Mouse (Mus musculus) midbrain, embryonic 16.5 days (tissue): ENCODE measurements at regions not wholly inside any gene's neighbourhood (a gene's known extent, or its start where the extent isn't known, plus 50 kb on each side); places are given as distances from the start of the nearest gene placed in this dataset.
A peak's percentile ranks its signal among the peaks of the same experiment; 100 is the strongest.

ENCODE experiments used
- ATAC-seq: fragments of 200-750 bp; cut with Nextera tagmentation; 2 replicates; pipeline ENCODE4 v1.8.0; 2017; ENCODE audit warnings: moderate TSS enrichment
- H3K27ac ChIP-seq: fragments of 300-500 bp; sonication (generic); 2 replicates; pipeline ENCODE4 v1.5.1; 2014; ENCODE audit warnings: mild to moderate bottlenecking, low read length, mixed read lengths
- H3K27me3 ChIP-seq: fragments of 300-500 bp; sonication (generic); 2 replicates; pipeline ENCODE4 v1.6.1; 2014; ENCODE audit warnings: low read depth, low read length, mixed read lengths; ENCODE audit not compliant: control insufficient read depth, insufficient read depth
- H3K36me3 ChIP-seq: fragments of 300-500 bp; sonication (generic); 2 replicates; pipeline ENCODE4 v1.6.1; 2014; ENCODE audit warnings: mild to moderate bottlenecking, low read length, moderate library complexity, mixed read lengths; ENCODE audit not compliant: control insufficient read depth, insufficient read depth
- H3K4me1 ChIP-seq: fragments of 300-500 bp; sonication (generic); 2 replicates; pipeline ENCODE4 v1.6.1; 2014; ENCODE audit warnings: mild to moderate bottlenecking, low read length, mixed read lengths; ENCODE audit not compliant: control insufficient read depth, insufficient read depth
- H3K4me2 ChIP-seq: fragments of 300-500 bp; sonication (generic); 2 replicates; pipeline ENCODE4 v1.6.1; 2014; ENCODE audit warnings: mild to moderate bottlenecking, low read length, mixed read lengths
- H3K4me3 ChIP-seq: fragments of 300-500 bp; sonication (generic); 2 replicates; pipeline ENCODE4 v1.5.1; 2014; ENCODE audit warnings: low read depth, mild to moderate bottlenecking, low read length, moderate library complexity, mixed read lengths
- H3K9ac ChIP-seq: fragments of 300-500 bp; sonication (generic); 2 replicates; pipeline ENCODE4 v1.6.1; 2014; ENCODE audit warnings: low read depth, low read length, mixed read lengths
- H3K9me3 ChIP-seq: fragments of 300-500 bp; sonication (generic); replicated peaks from 2 replicates; pipeline ENCODE4 v1.6.1; 2014; ENCODE audit warnings: mild to moderate bottlenecking, low read length, mixed read lengths; ENCODE audit not compliant: control insufficient read depth, poor library complexity, severe bottlenecking
- WGBS: fragments of 180-500 bp; shearing (Covaris S2); extraction: QIAGEN DNeasy Blood & Tissue Kit; methylation state at CpG from one replicate; pipeline ENCODE4 v1.1.7; 2014; 5-methylcytosine and 5-hydroxymethylcytosine counted together

DNA sequence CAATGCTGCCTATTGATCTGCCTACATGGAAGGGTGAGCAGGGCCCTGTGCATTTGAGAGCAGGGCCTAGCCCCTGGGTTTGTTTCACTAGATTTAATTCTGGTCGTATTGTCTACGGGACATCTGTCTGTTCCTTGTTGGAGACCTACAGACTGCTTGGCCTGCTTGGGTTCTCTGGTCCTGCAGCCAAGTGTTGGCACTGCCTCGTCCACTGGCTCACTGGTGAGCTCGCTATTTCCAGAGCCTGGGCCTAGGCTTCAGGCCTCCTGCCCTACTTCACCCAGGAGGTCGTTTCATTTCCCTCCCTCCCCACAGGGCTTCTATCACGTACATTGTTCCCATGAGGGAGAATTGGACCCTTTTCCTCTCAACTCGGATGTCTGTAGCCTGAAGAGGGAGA lies 62.2 kb upstream of the Blcap start:
- Histone ChIP-seq H3K27ac (no peak overlapping the region), H3K9me3 (no peaks in the 10 kb centered on the region), H3K27me3 (no peaks in the 10 kb centered on the region), H3K4me3 (no peak overlapping the region), H3K9ac (no peak overlapping the region), H3K4me1 (peaks cover 4% of the 10 kb centered on the region; the same call in 1 of the 2 replicates), H3K4me2 (no peak overlapping the region), H3K36me3 (no peaks in the 10 kb centered on the region)
- WGBS: 54% methylated on average over 7 of the region's 7 CpGs
- ATAC-seq: no peak

DNA sequence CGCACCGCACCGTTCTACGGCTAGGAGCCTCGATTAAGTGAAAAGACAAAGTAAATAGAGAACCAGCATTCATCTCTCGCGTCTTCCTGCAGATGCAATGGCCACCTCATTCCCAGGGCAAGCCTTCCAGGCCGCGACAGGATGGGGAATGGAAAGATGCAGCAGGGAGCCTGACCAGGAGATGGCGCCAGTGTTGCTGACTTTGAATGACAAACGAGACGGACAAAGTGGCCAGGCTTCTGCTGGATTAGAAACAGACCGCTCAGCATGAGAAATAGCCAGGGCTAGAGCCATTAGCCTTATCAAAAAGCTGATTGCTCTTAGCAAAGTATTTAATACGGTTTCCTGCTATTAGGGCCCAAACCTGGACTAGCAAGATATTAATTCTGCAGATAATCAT lies 64.6 kb upstream of the Blcap start:
- ATAC-seq: peak; percentile 64
- Histone ChIP-seq H3K4me1 (peaks cover 4% of the 10 kb centered on the region; the same call in 1 of the 2 replicates), H3K36me3 (no peaks in the 10 kb centered on the region), H3K27ac (peak overlapping the region; percentile 55; the same call in 1 of the 2 replicates), H3K4me3 (no peak overlapping the region), H3K4me2 (no peak overlapping the region), H3K9me3 (no peaks in the 10 kb centered on the region), H3K9ac (peak overlapping the region; percentile 7; the same call in 1 of the 2 replicates), H3K27me3 (no peaks in the 10 kb centered on the region)
- 5% methylated on average over 14 of the region's 14 CpGs for WGBS

DNA sequence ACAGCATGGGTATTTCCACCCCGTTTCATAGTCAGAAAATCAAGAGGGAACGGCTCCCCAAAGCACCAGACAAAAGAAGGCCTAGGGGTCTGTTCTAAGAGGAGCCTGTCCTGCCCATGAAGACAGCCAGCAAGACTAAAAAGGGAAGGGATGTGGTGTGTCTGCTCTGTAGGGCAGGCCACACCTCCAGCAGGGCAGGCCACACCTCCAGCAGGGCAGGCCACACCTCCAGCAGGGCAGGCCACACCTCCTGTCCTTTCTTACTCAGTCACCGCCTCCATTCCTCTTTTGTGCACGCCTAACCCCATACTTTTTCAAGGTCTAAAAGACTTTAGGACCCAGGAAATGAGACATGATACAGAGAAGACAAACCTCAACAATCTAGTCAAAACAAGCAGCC lies 69.8 kb upstream of the Blcap start:
- H3K4me3 ChIP-seq: no peak overlapping the region
- H3K9me3 ChIP-seq: no peaks in the 10 kb centered on the region
- H3K27me3 ChIP-seq: no peaks in the 10 kb centered on the region
- 33% methylated on average over 4 of the region's 4 CpGs for WGBS
- H3K36me3 ChIP-seq: no peaks in the 10 kb centered on the region
- no peak overlapping the region for H3K9ac ChIP-seq
- no peak overlapping the region for H3K4me2 ChIP-seq
- no peak overlapping the region for H3K27ac ChIP-seq
- ATAC-seq: no peak
- peaks cover 4% of the 10 kb centered on the region; the same call in 1 of the 2 replicates for H3K4me1 ChIP-seq

DNA sequence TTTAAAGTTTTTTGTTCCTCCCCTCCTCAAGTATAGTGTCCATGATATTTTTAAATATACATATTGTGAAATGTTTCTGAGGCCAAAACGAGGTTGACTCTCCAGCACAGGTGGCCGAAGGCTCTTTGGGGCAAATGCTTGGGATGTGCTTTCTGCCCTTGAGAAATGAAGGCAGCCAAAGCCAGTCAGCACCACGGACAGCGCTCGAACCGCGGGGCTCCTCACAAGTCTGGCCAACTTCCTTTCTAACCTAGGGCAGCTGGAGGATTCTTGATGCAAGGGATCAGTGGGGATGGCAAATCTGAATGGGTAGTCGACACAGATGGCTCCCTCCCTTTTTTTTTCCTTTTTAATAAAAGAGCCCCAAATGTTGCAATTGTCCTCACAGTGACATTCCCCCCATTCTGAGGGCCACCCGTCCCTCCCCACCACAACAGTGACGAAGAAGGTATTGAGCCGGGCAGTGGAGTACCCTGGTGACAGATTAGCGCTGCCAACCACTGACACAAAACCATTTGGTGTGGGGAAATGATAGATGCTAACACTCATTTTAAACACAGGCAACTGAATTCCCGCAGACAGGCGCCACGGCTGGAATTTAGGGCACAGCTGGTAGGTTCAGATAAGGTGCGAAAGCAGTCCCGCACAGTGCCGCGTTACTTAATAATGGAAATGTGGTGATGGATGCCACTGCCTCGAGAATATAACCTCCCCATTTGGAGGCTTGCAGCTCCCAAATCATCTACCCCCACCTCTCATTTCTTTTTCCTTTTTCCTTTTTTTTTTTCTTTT lies 73.4 kb upstream of the Ctnnbl1 start:
- no peak overlapping the region for H3K4me3 ChIP-seq
- H3K27ac ChIP-seq: 0 out of 2 replicates have a peak overlapping the region, but pooled peaks have one; percentile 28
- 0 out of 2 replicates have a peak, but pooled peaks have one; percentile 29 for ATAC-seq
- no peaks in the 10 kb centered on the region; the same call in 1 of the 2 replicates for H3K27me3 ChIP-seq
- peaks cover 14% of the 10 kb centered on the region; the same call in 1 of the 2 replicates for H3K4me1 ChIP-seq
- 21% methylated on average over 20 of the region's 20 CpGs for WGBS
- no peak overlapping the region for H3K4me2 ChIP-seq
- no peak overlapping the region for H3K9ac ChIP-seq
- no peaks in the 10 kb centered on the region for H3K36me3 ChIP-seq
- H3K9me3 ChIP-seq: no peaks in the 10 kb centered on the region

DNA sequence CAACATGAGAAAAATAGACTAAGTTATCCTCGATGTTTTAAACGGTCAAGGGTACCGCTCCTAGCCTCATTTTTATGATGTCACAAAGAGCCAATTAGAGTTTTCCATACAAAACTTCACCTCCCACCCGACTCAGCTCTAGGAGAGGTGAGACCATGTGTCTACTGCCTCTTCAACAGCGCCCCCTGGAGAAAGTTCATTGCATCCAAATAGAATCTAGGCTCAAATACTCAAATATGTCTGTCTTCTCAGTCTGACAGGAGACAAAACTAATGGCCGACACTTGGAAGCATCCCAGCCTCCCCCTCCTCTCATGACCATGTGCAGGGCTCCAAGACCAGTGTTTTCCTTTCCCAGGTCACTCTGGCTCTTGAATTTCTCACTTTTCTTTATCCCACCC lies 72.7 kb upstream of the Ctnnbl1 start:
- no peak overlapping the region for H3K4me3 ChIP-seq
- H3K9ac ChIP-seq: no peak overlapping the region
- peaks cover 14% of the 10 kb centered on the region; the same call in 1 of the 2 replicates for H3K4me1 ChIP-seq
- no peak overlapping the region for H3K4me2 ChIP-seq
- H3K9me3 ChIP-seq: no peaks in the 10 kb centered on the region
- WGBS: 60% methylated on average over 6 of the region's 6 CpGs
- no peaks in the 10 kb centered on the region; the same call in 1 of the 2 replicates for H3K27me3 ChIP-seq
- no peak overlapping the region for H3K27ac ChIP-seq
- H3K36me3 ChIP-seq: no peaks in the 10 kb centered on the region
- ATAC-seq: no peak

DNA sequence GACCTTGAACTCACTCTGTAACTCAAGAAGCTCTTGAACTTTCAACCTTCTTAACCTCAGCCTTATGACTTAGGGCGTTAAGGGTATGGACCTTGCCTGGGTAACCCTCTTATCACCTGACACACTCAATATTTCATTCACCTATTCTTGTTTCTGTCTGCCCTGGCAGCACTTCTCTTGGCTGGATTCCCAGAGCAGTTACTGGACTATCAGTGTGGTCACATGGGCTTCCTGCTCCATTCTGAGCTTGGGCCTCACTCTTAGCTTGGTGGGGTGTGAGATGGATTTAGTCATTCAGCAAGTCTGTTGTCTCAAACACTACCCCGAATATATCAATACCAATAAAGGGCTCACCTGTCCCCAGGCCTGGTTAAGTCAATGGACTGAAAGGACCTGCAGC lies 67.0 kb upstream of the Ctnnbl1 start:
- no peaks in the 10 kb centered on the region for H3K36me3 ChIP-seq
- no peak overlapping the region for H3K4me3 ChIP-seq
- H3K27me3 ChIP-seq: no peaks in the 10 kb centered on the region; the same call in 1 of the 2 replicates
- H3K9ac ChIP-seq: no peak overlapping the region
- no peak for ATAC-seq
- WGBS: 91% methylated on average over 2 of the region's 2 CpGs
- no peak overlapping the region for H3K4me2 ChIP-seq
- H3K4me1 ChIP-seq: no peaks in the 10 kb centered on the region
- no peaks in the 10 kb centered on the region for H3K9me3 ChIP-seq
- no peak overlapping the region for H3K27ac ChIP-seq

DNA sequence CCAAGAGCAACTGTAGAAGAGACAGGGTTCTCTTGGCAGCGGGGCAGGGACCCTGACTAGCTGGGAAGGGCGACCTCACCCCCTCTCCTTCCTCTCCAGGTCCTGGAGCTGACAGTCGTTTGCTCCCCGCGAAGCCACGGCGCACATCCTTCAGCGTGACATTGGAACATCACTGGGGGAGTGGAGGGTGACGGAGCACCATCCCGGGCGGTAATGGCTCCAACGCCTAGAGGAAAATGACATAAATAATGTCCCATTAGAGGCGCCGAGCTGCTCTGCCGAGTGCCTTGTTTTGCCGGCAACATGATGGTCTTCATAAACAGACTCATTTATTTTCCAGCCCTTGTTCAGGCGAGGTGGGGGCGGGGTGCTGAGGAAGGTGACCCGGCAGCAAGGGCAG lies 62.3 kb upstream of the Ctnnbl1 start:
- ATAC-seq: no peak
- no peaks in the 10 kb centered on the region for H3K27me3 ChIP-seq
- H3K9me3 ChIP-seq: no peaks in the 10 kb centered on the region
- WGBS: 76% methylated on average over 19 of the region's 19 CpGs
- H3K4me1 ChIP-seq: no peaks in the 10 kb centered on the region
- H3K9ac ChIP-seq: no peak overlapping the region
- H3K4me3 ChIP-seq: no peak overlapping the region
- no peak overlapping the region for H3K4me2 ChIP-seq
- H3K27ac ChIP-seq: no peak overlapping the region
- H3K36me3 ChIP-seq: no peaks in the 10 kb centered on the region

DNA sequence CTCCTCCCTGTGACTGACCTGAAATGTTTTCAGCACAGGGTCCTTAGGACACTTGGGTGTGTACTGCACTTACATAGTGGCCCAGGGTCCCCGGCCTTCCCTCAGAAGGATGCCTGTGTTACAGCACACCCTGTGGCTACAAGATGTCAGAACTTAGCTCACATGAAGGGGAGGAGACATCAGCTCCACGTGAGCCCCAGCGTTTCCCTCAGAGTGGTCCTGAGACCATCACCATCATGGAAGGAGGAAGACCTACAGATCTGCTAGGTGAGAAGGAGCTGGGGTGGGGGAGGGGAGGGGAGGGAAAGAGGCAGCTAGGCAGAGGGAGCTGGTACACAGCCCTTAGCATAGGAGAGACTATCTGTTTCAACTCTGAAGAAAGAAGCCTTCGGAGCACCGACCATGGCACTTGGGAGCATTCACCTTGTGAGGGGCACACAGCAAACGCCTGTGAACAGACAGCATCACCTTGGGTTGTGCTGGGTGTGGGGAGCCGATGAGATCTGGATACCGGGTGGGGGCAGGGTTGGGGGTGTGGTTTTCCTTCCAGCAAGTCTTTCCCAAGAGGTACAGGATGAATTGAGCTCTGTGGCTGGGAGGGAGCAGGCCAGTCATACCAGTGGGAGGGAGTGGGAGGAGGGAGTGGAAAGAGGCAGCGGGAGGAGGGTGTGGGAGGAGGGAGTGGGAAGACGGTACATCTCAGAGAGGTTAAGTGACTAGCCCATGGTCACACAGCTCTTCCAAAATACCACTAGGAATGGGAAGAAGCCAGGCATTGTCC lies 60.6 kb upstream of the Ctnnbl1 start:
- Histone ChIP-seq H3K4me1 (no peaks in the 10 kb centered on the region), H3K27me3 (no peaks in the 10 kb centered on the region), H3K9ac (no peak overlapping the region), H3K36me3 (no peaks in the 10 kb centered on the region), H3K4me3 (no peak overlapping the region), H3K4me2 (no peak overlapping the region), H3K27ac (no peak overlapping the region), H3K9me3 (no peaks in the 10 kb centered on the region)
- ATAC-seq: 0 out of 2 replicates have a peak, but pooled peaks have one; percentile 14
- 64% methylated on average over 10 of the region's 10 CpGs for WGBS

DNA sequence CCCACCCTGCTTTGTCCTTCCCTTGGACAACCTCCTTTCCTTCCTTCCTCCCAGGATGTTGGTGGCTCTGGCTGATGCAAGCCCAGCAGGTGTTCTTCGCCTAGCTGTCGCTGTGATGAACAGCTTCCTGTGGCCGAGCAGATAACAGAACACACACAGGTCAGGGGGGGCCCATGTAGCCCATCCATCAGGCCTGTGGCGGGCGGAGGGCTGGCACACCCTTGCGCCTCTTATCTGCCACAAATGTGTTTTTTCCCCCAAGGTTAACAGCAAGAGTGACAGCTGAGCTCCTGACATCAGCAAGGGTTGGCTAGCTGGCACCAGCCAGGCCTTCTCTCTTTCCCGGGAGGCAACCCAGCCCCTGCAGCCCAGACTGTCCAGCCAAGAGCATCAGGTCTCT lies 59.9 kb upstream of the Ctnnbl1 start:
- H3K36me3 ChIP-seq: no peaks in the 10 kb centered on the region
- no peaks in the 10 kb centered on the region for H3K27me3 ChIP-seq
- no peak overlapping the region for H3K9ac ChIP-seq
- H3K4me3 ChIP-seq: no peak overlapping the region
- no peak for ATAC-seq
- WGBS: 66% methylated on average over 7 of the region's 7 CpGs
- no peaks in the 10 kb centered on the region for H3K9me3 ChIP-seq
- no peak overlapping the region for H3K27ac ChIP-seq
- no peaks in the 10 kb centered on the region for H3K4me1 ChIP-seq
- no peak overlapping the region for H3K4me2 ChIP-seq
